ENCODE assay signal across 24 mouse cellular contexts in genomic region chr19:38112575-38112974, GRCm38 (mm10). TPM values are rescaled to one million over a fixed set of nuclear protein-coding genes. Genes with fewer than 3 reads are reported as not detected.
"Had no signal": no experiment of that assay in that cellular context is flagged by ENCODE, and none has a peak within 500 bp of the region (broad histone marks: within the 10 kb centered on the region; RNA-seq: fewer than 3 reads in every experiment).

No protein-coding gene starts in this region.

- H3K27ac ChIP-seq: midbrain, embryonic 10.5 days; midbrain, embryonic 12.5 days; neural tube, embryonic 13.5 days; neural tube, embryonic 15.5 days had no signal

- DNase-seq: lung, adult 18-20 months; lung, embryonic 14.5 days; lung, postnatal 10 days; lung, postnatal 4 days; midbrain, embryonic 14.5 days; right cerebral cortex, adult 18-20 months; right cerebral cortex, postnatal 25 days; right cerebral cortex, postnatal 4 days; spleen, adult 18-20 months; thymus, adult 18-20 months; thymus, postnatal 14 days; thymus, postnatal 36 days had no signal

- H3K9me3 ChIP-seq: midbrain, embryonic 10.5 days; midbrain, embryonic 12.5 days; neural tube, embryonic 13.5 days; neural tube, embryonic 15.5 days had no signal

- H3K4me2 ChIP-seq: lung, embryonic 14.5 days; midbrain, embryonic 12.5 days; neural tube, embryonic 13.5 days; neural tube, embryonic 15.5 days had no signal

- H3K27me3 ChIP-seq: midbrain, embryonic 12.5 days; neural tube, embryonic 13.5 days; neural tube, embryonic 15.5 days had no signal

- H3K9ac ChIP-seq: lung, embryonic 14.5 days; midbrain, embryonic 12.5 days; neural tube, embryonic 13.5 days; neural tube, embryonic 15.5 days had no signal

- ATAC-seq: midbrain, embryonic 16.5 days had no signal

- H3K36me3 ChIP-seq: midbrain, embryonic 10.5 days; midbrain, embryonic 12.5 days; neural tube, embryonic 13.5 days; neural tube, embryonic 15.5 days had no signal

- H3K4me3 ChIP-seq: midbrain, embryonic 10.5 days; midbrain, embryonic 12.5 days; myocyte; neural tube, embryonic 13.5 days; neural tube, embryonic 15.5 days had no signal

- H3K4me1 ChIP-seq: midbrain, embryonic 10.5 days; midbrain, embryonic 12.5 days; neural tube, embryonic 13.5 days; neural tube, embryonic 15.5 days had no signal

RNA-seq across cellular contexts. Expression of gene Rbp4, which starts 12.5 kb away (rescaled TPM):
- total RNA-seq: megakaryocyte, adult 5-6 weeks; megakaryocyte-erythroid progenitor cell, adult 5-6 weeks had no signal

RNA-seq across cellular contexts. Expression of gene Ffar4, which starts 15.7 kb away (rescaled TPM):
- total RNA-seq: megakaryocyte-erythroid progenitor cell, adult 5-6 weeks had no signal
- polyA plus RNA-seq: midbrain, embryonic 10.5 days; midbrain, embryonic 12.5 days; myocyte; neural tube, embryonic 11.5 days; neural tube, embryonic 13.5 days had no signal

RNA-seq across cellular contexts. Expression of gene Pde6c, which starts 20.0 kb away (rescaled TPM):
- total RNA-seq: megakaryocyte, adult 5-6 weeks; megakaryocyte-erythroid progenitor cell, adult 5-6 weeks had no signal
- polyA plus RNA-seq: lung, embryonic 14.5 days; lung, embryonic 16.5 days; midbrain, embryonic 10.5 days; midbrain, embryonic 16.5 days; myocyte; neural tube, embryonic 11.5 days; neural tube, embryonic 13.5 days; neural tube, embryonic 15.5 days; small intestine, adult 2 months; thymus, postnatal 0 days had no signal
